Mouse (Mus musculus) small intestine, adult 2 months (tissue): ENCODE measurements around the gene Hbb-y. TPM values are rescaled to one million over a fixed set of nuclear protein-coding genes. Genes with fewer than 3 reads are reported as not detected.

Source experiments
- H3K27ac ChIP-seq: fragments of 200-500 bp; 2 replicates; pipeline ENCODE4 v1.5.1; 2012; ENCODE audit warnings: low read depth, low read length, control low read depth, inconsistent platforms; ENCODE audit not compliant: insufficient read depth
- H3K27me3 ChIP-seq: fragments of 200-500 bp; 2 replicates; pipeline ENCODE4 v1.6.1; 2012; ENCODE audit warnings: mild to moderate bottlenecking, moderate library complexity, low read length, inconsistent platforms; ENCODE audit not compliant: control insufficient read depth, insufficient read depth
- H3K36me3 ChIP-seq: fragments of 200-500 bp; 2 replicates; pipeline ENCODE4 v1.6.1; 2012; ENCODE audit warnings: mild to moderate bottlenecking, low read length, control low read depth, inconsistent platforms; ENCODE audit not compliant: control insufficient read depth, insufficient read depth
- H3K4me1 ChIP-seq: fragments of 200-500 bp; 2 replicates; pipeline ENCODE4 v1.6.1; 2012; ENCODE audit warnings: low read length, inconsistent platforms, mixed read lengths; ENCODE audit not compliant: control insufficient read depth, insufficient read depth, insufficient read length
- H3K4me3 ChIP-seq: fragments of 200-500 bp; 2 replicates; pipeline ENCODE4 v1.5.1; 2012; ENCODE audit warnings: low read depth, mild to moderate bottlenecking, control low read depth, inconsistent platforms, low read length, moderate library complexity
- CTCF ChIP-seq: fragments of 200-500 bp; IDR thresholded peaks from 2 replicates; pipeline ENCODE4 v1.5.1; 2012; ENCODE audit warnings: low read depth, mild to moderate bottlenecking, control low read depth, inconsistent platforms, low read length, moderate library complexity, mixed read lengths; ENCODE audit not compliant: insufficient replicate concordance, insufficient read length; ENCODE audit errors: extremely low read depth
- POLR2A ChIP-seq: fragments of 200-500 bp; IDR thresholded peaks from 2 replicates; pipeline ENCODE4 v1.6.1; 2012; ENCODE audit warnings: low read depth, mild to moderate bottlenecking, control low read depth, inconsistent platforms, low read length, moderate library complexity
- WGBS: fragments of 180-500 bp; shearing (Covaris S2); methylation state at CpG from one replicate; pipeline ENCODE4 v1.1.7; 2018; 5-methylcytosine and 5-hydroxymethylcytosine counted together
- polyA plus RNA-seq: library from polyadenylated mRNA; depleted of rRNA; stranded (reverse); fragments of >200 nt; gene quantifications from 2 replicates; pipeline ENCODE4 v1.2.3, GENCODE M21; 2012; rRNA removed

The Hbb-y gene
- not detected in 2 replicates for polyA plus RNA-seq

- 49% methylated on average over 2 of the region's 2 CpGs for WGBS
- no peaks in the 10 kb centered on the region for H3K4me1 ChIP-seq
- no peak within 1 kb of the TSS for H3K27ac ChIP-seq
- no peaks in the 10 kb centered on the region for H3K36me3 ChIP-seq
- TF ChIP-seq CTCF (no peak), POLR2A (no peak)
- no peaks in the 10 kb centered on the region for H3K27me3 ChIP-seq
- H3K4me3 ChIP-seq: no peak within 1 kb of the TSS
Measured at GRCm38 (mm10) chr7:103853090-103853489, at the start of gene Hbb-y. Gene Hbb-y, minus strand, starts transcription at chr7:103853216.

GRCm38 (mm10) chr7:103894385-103894784, 41.4 kb upstream of the Hbb-y start, which contains the start of gene Olfr64:
Gene Olfr64, minus strand, starts transcription at chr7:103894485.
- H3K36me3 ChIP-seq: no peaks in the 10 kb centered on the region
- no peak within 1 kb of the TSS for H3K4me3 ChIP-seq
- H3K4me1 ChIP-seq: no peaks in the 10 kb centered on the region
- 70% methylated on average over 1 of the region's 1 CpGs for WGBS
- no peaks in the 10 kb centered on the region for H3K27me3 ChIP-seq
- TF ChIP-seq CTCF (no peak), POLR2A (no peak)
- H3K27ac ChIP-seq: no peak within 1 kb of the TSS

GRCm38 (mm10) chr7:103886152-103886551, 33.1 kb upstream of the Hbb-y start, which contains the start of gene Olfr66:
Gene Olfr66, minus strand, starts transcription at chr7:103886252.
- no peaks in the 10 kb centered on the region for H3K4me1 ChIP-seq
- no peaks in the 10 kb centered on the region for H3K36me3 ChIP-seq
- TF ChIP-seq POLR2A (no peak), CTCF (no peak)
- no peak within 1 kb of the TSS for H3K4me3 ChIP-seq
- no peak within 1 kb of the TSS for H3K27ac ChIP-seq
- no peaks in the 10 kb centered on the region for H3K27me3 ChIP-seq

- H3K27me3 ChIP-seq: no peaks in the 10 kb centered on the region
- TF ChIP-seq POLR2A: no peak
- no peak for TF ChIP-seq CTCF
- H3K4me3 ChIP-seq: no peak overlapping the region
- H3K36me3 ChIP-seq: no peaks in the 10 kb centered on the region
- no peak overlapping the region for H3K27ac ChIP-seq
- H3K4me1 ChIP-seq: no peaks in the 10 kb centered on the region
- WGBS: 78% methylated on average over 2 of the region's 2 CpGs
Measured at GRCm38 (mm10) chr7:103877093-103877492, 24.1 kb upstream of the Hbb-y start.

- 37% methylated on average over 5 of the region's 5 CpGs for WGBS
- Histone ChIP-seq H3K4me3 (no peak overlapping the region), H3K27ac (no peak overlapping the region), H3K27me3 (no peaks in the 10 kb centered on the region), H3K4me1 (no peaks in the 10 kb centered on the region), H3K36me3 (no peaks in the 10 kb centered on the region)
- no peak for TF ChIP-seq CTCF
- no peak for TF ChIP-seq POLR2A
Measured at GRCm38 (mm10) chr7:103874451-103874850, 21.4 kb upstream of the Hbb-y start.

- H3K36me3 ChIP-seq: no peaks in the 10 kb centered on the region
- H3K4me3 ChIP-seq: no peak overlapping the region
- no peaks in the 10 kb centered on the region for H3K27me3 ChIP-seq
- H3K27ac ChIP-seq: no peak overlapping the region
- TF ChIP-seq POLR2A (no peak), CTCF (no peak)
- no peaks in the 10 kb centered on the region for H3K4me1 ChIP-seq
- WGBS: 2% methylated on average over 1 of the region's 1 CpGs
Measured at GRCm38 (mm10) chr7:103873064-103873463, 20.0 kb upstream of the Hbb-y start.

GRCm38 (mm10) chr7:103870667-103871066, 17.7 kb upstream of the Hbb-y start:
- Histone ChIP-seq H3K27me3 (no peaks in the 10 kb centered on the region), H3K4me3 (no peak overlapping the region), H3K27ac (no peak overlapping the region), H3K4me1 (no peaks in the 10 kb centered on the region), H3K36me3 (no peaks in the 10 kb centered on the region)
- no peak for TF ChIP-seq POLR2A
- no peak for TF ChIP-seq CTCF

GRCm38 (mm10) chr7:103865716-103866115, 12.7 kb upstream of the Hbb-y start:
- Histone ChIP-seq H3K36me3 (no peaks in the 10 kb centered on the region), H3K4me1 (no peaks in the 10 kb centered on the region), H3K27ac (no peak overlapping the region), H3K27me3 (no peaks in the 10 kb centered on the region), H3K4me3 (no peak overlapping the region)
- TF ChIP-seq CTCF: no peak
- TF ChIP-seq POLR2A: no peak
